8 mouse cellular contexts compared by ENCODE assay signal in the genomic region with DNA sequence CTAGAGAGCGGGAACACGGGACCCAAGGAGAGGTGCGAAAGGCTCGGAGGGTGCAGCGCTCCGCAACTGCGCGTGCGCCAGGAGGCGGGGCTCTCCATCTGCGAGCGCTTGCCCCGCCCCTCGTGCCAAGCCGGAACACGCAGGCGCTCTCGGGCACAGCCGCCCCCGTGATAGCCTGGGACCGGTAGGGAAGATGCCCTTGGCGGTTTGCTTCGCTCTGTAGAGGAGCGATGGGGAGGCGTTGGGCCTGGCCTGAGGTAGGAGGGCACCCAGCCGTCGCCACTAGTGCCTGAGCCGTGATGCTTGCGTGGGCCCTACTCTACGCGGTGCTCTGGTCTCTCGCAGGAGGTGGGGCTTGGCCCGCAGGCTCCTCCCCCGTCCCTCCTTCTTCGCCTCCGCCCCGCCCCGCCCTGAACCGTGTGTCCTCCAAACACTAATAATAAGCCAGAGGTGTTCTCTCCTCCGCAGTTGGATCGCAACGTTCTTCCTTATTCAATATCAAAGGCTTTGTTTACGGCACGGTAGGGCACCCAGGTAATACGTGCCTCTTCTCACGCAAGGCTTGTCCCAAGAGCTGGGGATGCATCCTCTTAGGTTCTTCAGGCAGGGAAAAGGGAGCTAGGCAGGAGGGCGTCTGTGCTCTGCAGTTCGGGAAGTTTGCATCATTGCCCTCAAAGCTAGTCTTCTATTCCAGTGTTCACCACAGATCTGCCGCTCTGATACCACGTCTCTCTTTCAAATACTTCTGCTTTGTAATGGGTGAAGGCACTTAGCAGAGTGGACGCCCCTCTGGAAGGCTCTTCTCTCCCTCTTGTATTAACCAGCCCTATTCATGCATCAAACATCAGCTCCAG. TPM values are rescaled to one million over a fixed set of nuclear protein-coding genes. Genes with fewer than 3 reads are reported as not detected.
DNase-seq lines count a peak whose midpoint lies in the region; ATAC-seq and TF ChIP-seq lines count a peak whose summit lies in the region.

A gene (plus strand): TSS at position 123 of the 854 bp plus-strand sequence.

- H3K9me3 ChIP-seq in forebrain, postnatal 0 days (ENCODE audit: low read length), result no peaks in the 10 kb centered on the region
- H3K9me3 ChIP-seq in lung, embryonic 14.5 days (ENCODE audit: low read depth, low read length), result no peaks in the 10 kb centered on the region

- peak within 1 kb of the TSS; percentile 90 for H3K4me3 ChIP-seq in cerebellum, adult 2 months (replicated peaks; ENCODE audit: insufficient read depth, low read depth, low read length)
- H3K4me3 ChIP-seq in forebrain, postnatal 0 days (ENCODE audit: low read depth, low read length), result peak within 1 kb of the TSS; percentile 63
- H3K4me3 ChIP-seq in lung, embryonic 14.5 days (ENCODE audit: low read depth, low read length), result peak within 1 kb of the TSS; percentile 62

- peak; percentile 98 for ATAC-seq in forebrain, postnatal 0 days
- ATAC-seq in lung, embryonic 14.5 days (ENCODE audit: insufficient read depth), result peak; percentile 97
- ATAC-seq in neutrophil, adult 5-6 weeks (ENCODE audit: extremely low read depth, insufficient number of reproducible peaks, low FRiP score, poor library complexity, severe bottlenecking), result peak; percentile 66

- peak; percentile 83 for TF ChIP-seq POLR2A in cerebellum, adult 2 months (IDR thresholded peaks at IDR 0.05; ENCODE audit: borderline replicate concordance, insufficient read depth, low read length)

- H3K4me2 ChIP-seq in forebrain, postnatal 0 days (ENCODE audit: low read depth), result peak within 1 kb of the TSS; percentile 58
- peak within 1 kb of the TSS; percentile 62 for H3K4me2 ChIP-seq in lung, embryonic 14.5 days

- no peak for TF ChIP-seq CTCF in cerebellum, adult 2 months (IDR thresholded peaks at IDR 0.05; ENCODE audit: borderline replicate concordance, insufficient read depth, low read depth, low read length)
- TF ChIP-seq CTCF in forebrain, postnatal 0 days (IDR thresholded peaks at IDR 0.05; ENCODE audit: low read depth), result no peak
- no peak for TF ChIP-seq CTCF in lung, embryonic 14.5 days (IDR thresholded peaks at IDR 0.05; ENCODE audit: low read depth)

- no peaks in the 10 kb centered on the region; the same call in 1 of the 2 replicates for H3K27me3 ChIP-seq in cerebellum, adult 2 months (ENCODE audit: control insufficient read depth, insufficient read depth, low read length)
- H3K27me3 ChIP-seq in forebrain, postnatal 0 days (ENCODE audit: insufficient read depth, low read length), result peaks cover 39% of the 10 kb centered on the region
- H3K27me3 ChIP-seq in lung, embryonic 14.5 days (ENCODE audit: insufficient read depth, low read length), result peaks cover 34% of the 10 kb centered on the region

- DNase-seq in MEL-GATA-1-ER (ENCODE audit: extremely low read depth, low read depth), result peak; percentile 91
- peak; percentile 92 to 95 for DNase-seq in cerebellum, adult 2 months
- peak; percentile 97 for DNase-seq in forebrain, postnatal 0 days
- DNase-seq in heart, postnatal 4 days, result peak; percentile 89
- DNase-seq in layer of hippocampus, adult 8-10 months (ENCODE audit: low spot score in 2 of 2), result peak; percentile 75 to 86
- peak; percentile 96 for DNase-seq in lung, embryonic 14.5 days
- peak; percentile 90 for DNase-seq in testis, postnatal 14 days (ENCODE audit: low spot score)

- peak within 1 kb of the TSS; percentile 88 for H3K9ac ChIP-seq in forebrain, postnatal 0 days
- peak within 1 kb of the TSS; percentile 56 for H3K9ac ChIP-seq in lung, embryonic 14.5 days

- H3K27ac ChIP-seq in cerebellum, adult 2 months (ENCODE audit: insufficient read depth, low read length), result peak within 1 kb of the TSS; percentile 94
- H3K27ac ChIP-seq in forebrain, postnatal 0 days (ENCODE audit: low read depth, low read length), result peak within 1 kb of the TSS; percentile 84
- H3K27ac ChIP-seq in lung, embryonic 14.5 days (ENCODE audit: low read depth), result no peak within 1 kb of the TSS

- WGBS in cerebellum, adult 2 months, result 1% methylated on average over 51 of the region's 51 CpGs
- WGBS in forebrain, postnatal 0 days, result under 1% methylated on average over 49 of the region's 51 CpGs
- 1% methylated on average over 49 of the region's 51 CpGs for WGBS in lung, embryonic 14.5 days

- no peaks in the 10 kb centered on the region for H3K36me3 ChIP-seq in forebrain, postnatal 0 days (ENCODE audit: insufficient read depth)
- no peaks in the 10 kb centered on the region for H3K36me3 ChIP-seq in lung, embryonic 14.5 days (ENCODE audit: insufficient read depth)

- H3K4me1 ChIP-seq in cerebellum, adult 2 months (ENCODE audit: control insufficient read depth, insufficient read depth, low read length), result no peaks in the 10 kb centered on the region; the same call in 1 of the 2 replicates
- no peaks in the 10 kb centered on the region for H3K4me1 ChIP-seq in forebrain, postnatal 0 days (ENCODE audit: insufficient read depth)
- H3K4me1 ChIP-seq in lung, embryonic 14.5 days (ENCODE audit: insufficient read depth), result no peaks in the 10 kb centered on the region; the same call in 1 of the 2 replicates

RNA-seq across cellular contexts. Expression of the gene that starts here (rescaled TPM):
- 0.13 and 0.20 TPM in 2 replicates for polyA plus RNA-seq in cerebellum, adult 2 months (2012; rRNA removed)
- total RNA-seq in forebrain, postnatal 0 days (2014; rRNA removed), result not detected in 2 replicates
- polyA plus RNA-seq in forebrain, postnatal 0 days (2015; fragmentation: Nextera tagmentation; extraction: Ambion mirVana), result not detected in 2 replicates
- total RNA-seq in heart, postnatal 4 days (2021), result under 1 TPM in 1 of 2 experiments, not detected in 1; 0.17 TPM
- under 1 TPM in 1 of 4 experiments, not detected in 3; 0.75 TPM for total RNA-seq in layer of hippocampus, adult 8-10 months (2022)
- 0.57 TPM in 1 of 2 replicates, not detected in the other for polyA plus RNA-seq in lung, embryonic 14.5 days (2014; fragmentation: Nextera tagmentation; extraction: Ambion mirVana)
- 2.4 and 7.5 TPM in 2 replicates for total RNA-seq in neutrophil, adult 5-6 weeks (2017)

Comparison
In these comparisons a context has a peak if more than half of its experiments do, and no peak if none do; other contexts are left out.
1. Peak in DNase-seq, H3K4me3 ChIP-seq and H3K27ac ChIP-seq in cerebellum, adult 2 months; RNA of the gene not detected or under 1 TPM.
2. Peak in DNase-seq, ATAC-seq, H3K4me3 ChIP-seq, H3K27ac ChIP-seq, H3K9ac ChIP-seq and H3K4me2 ChIP-seq in forebrain, postnatal 0 days; RNA of the gene not detected or under 1 TPM.
3. Peak in DNase-seq in heart, postnatal 4 days; RNA of the gene not detected or under 1 TPM.
4. Peak in DNase-seq in layer of hippocampus, adult 8-10 months; RNA of the gene not detected or under 1 TPM.
5. Peak in DNase-seq, ATAC-seq, H3K4me3 ChIP-seq, H3K9ac ChIP-seq and H3K4me2 ChIP-seq in lung, embryonic 14.5 days; RNA of the gene not detected or under 1 TPM.